Mouse (Mus musculus) stomach, postnatal 0 days (tissue): ENCODE results near the gene Ptk7. TPM values are rescaled to one million over a fixed set of nuclear protein-coding genes. Genes with fewer than 3 reads are reported as not detected.
A peak's percentile ranks its signal among the peaks of the same experiment; 100 is the strongest.

ENCODE experiments used
- ATAC-seq: fragments of 200-750 bp; cut with Nextera tagmentation; 2 replicates; pipeline ENCODE4 v1.8.0; 2017; ENCODE audit not compliant: low FRiP score, low TSS enrichment
- DNase-seq: peaks from one replicate; pipeline ENCODE4 v3.0.0-alpha.2; 2016; ENCODE audit warnings: low spot score
- H3K27ac ChIP-seq: fragments of 300-500 bp; sonication (generic); replicated peaks from 2 replicates; pipeline ENCODE4 v1.5.1; 2014; ENCODE audit warnings: mild to moderate bottlenecking, control low read depth
- H3K27me3 ChIP-seq: fragments of 300-500 bp; sonication (generic); 2 replicates; pipeline ENCODE4 v1.6.1; 2014; ENCODE audit warnings: low read length; ENCODE audit not compliant: control insufficient read depth, insufficient read depth
- H3K36me3 ChIP-seq: fragments of 300-500 bp; sonication (generic); 2 replicates; pipeline ENCODE4 v1.6.1; 2014; ENCODE audit warnings: low read length, mixed read lengths; ENCODE audit not compliant: control insufficient read depth, insufficient read depth
- H3K4me1 ChIP-seq: fragments of 300-500 bp; sonication (generic); replicated peaks from 2 replicates; pipeline ENCODE4 v1.6.1; 2014; ENCODE audit warnings: antibody characterized with exemption; ENCODE audit not compliant: control insufficient read depth, insufficient read depth
- H3K4me2 ChIP-seq: fragments of 300-500 bp; sonication (generic); replicated peaks from 2 replicates; pipeline ENCODE4 v1.6.1; 2014; ENCODE audit warnings: low read depth, mild to moderate bottlenecking, control low read depth, moderate library complexity
- H3K4me3 ChIP-seq: fragments of 300-500 bp; sonication (generic); 2 replicates; pipeline ENCODE4 v1.5.1; 2014; ENCODE audit warnings: low read depth, low read length, control low read depth
- H3K9ac ChIP-seq: fragments of 300-500 bp; sonication (generic); 2 replicates; pipeline ENCODE4 v1.6.1; 2014; ENCODE audit warnings: mild to moderate bottlenecking, low read length, control low read depth, mixed read lengths
- H3K9me3 ChIP-seq: fragments of 300-500 bp; sonication (generic); 2 replicates; pipeline ENCODE4 v1.6.1; 2016; ENCODE audit warnings: low read length; ENCODE audit not compliant: control insufficient read depth
- CTCF ChIP-seq: IDR thresholded peaks from 2 replicates; pipeline ENCODE4 v1.5.1; 2016; ENCODE audit warnings: antibody characterized with exemption, low read depth, mild to moderate bottlenecking, moderate library complexity
- EP300 ChIP-seq: optimal IDR thresholded peaks from 2 replicates; pipeline ENCODE3; 2016; ENCODE audit warnings: antibody characterized with exemption
- WGBS: fragments of 180-500 bp; shearing (Covaris S2); extraction: QIAGEN DNeasy Blood & Tissue Kit; methylation state at CpG from one replicate; pipeline ENCODE4 v1.1.7; 2014; 5-methylcytosine and 5-hydroxymethylcytosine counted together
- polyA plus RNA-seq: library from polyadenylated mRNA; unstranded; fragments of >200 nt; fragmentation: Nextera tagmentation; extraction: Ambion mirVana; gene quantifications from 2 replicates; pipeline ENCODE4 v1.2.1, GENCODE M21; 2015

Gene Ptk7
- polyA plus RNA-seq, 1 experiment from 2014 or later = 29.4 TPM

GRCm38 (mm10) chr17:46551369-46551768, 77.9 kb downstream of the Ptk7 start:
- Histone ChIP-seq H3K27ac (no peak overlapping the region), H3K9me3 (no peaks in the 10 kb centered on the region), H3K36me3 (peaks cover 23% of the 10 kb centered on the region), H3K4me2 (no peak overlapping the region), H3K4me1 (peaks cover 9% of the 10 kb centered on the region; the same call in 1 of the 2 replicates), H3K4me3 (no peak overlapping the region), H3K9ac (no peak overlapping the region), H3K27me3 (no peaks in the 10 kb centered on the region)
- 91% methylated on average over 6 of the region's 6 CpGs for WGBS
- DNase-seq = no peak
- TF ChIP-seq EP300 (no peak), CTCF (no peak)
- ATAC-seq = no peak

DNA sequence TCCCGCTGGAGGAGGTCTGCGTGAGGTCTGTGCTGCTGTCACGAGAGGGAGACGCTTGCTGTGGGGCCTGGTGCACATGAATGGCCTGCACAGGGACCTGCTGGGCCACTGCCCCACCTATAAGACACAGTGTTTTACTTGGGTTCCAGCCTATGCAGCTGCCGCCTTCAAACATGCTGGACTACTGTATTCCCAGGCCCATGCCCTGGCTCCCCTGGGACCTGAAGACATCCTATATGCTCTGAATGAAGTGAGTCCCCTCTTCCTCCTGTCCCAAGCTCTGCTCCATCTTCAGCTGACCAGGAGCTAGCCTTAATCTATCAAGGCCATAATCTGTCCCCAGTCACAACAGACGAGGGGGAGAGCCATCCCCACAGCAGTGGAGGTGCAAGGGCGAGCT, 78.4 kb downstream of the Ptk7 start:
- no peak for DNase-seq
- no peaks in the 10 kb centered on the region for H3K27me3 ChIP-seq
- H3K4me2 ChIP-seq = no peak overlapping the region
- peaks cover 23% of the 10 kb centered on the region for H3K36me3 ChIP-seq
- ATAC-seq = no peak
- no peak overlapping the region for H3K27ac ChIP-seq
- H3K9me3 ChIP-seq = no peaks in the 10 kb centered on the region
- TF ChIP-seq EP300 (no peak), CTCF (no peak)
- H3K4me3 ChIP-seq = no peak overlapping the region
- H3K4me1 ChIP-seq = peaks cover 9% of the 10 kb centered on the region; the same call in 1 of the 2 replicates
- WGBS = 93% methylated on average over 7 of the region's 7 CpGs
- H3K9ac ChIP-seq = no peak overlapping the region

DNA sequence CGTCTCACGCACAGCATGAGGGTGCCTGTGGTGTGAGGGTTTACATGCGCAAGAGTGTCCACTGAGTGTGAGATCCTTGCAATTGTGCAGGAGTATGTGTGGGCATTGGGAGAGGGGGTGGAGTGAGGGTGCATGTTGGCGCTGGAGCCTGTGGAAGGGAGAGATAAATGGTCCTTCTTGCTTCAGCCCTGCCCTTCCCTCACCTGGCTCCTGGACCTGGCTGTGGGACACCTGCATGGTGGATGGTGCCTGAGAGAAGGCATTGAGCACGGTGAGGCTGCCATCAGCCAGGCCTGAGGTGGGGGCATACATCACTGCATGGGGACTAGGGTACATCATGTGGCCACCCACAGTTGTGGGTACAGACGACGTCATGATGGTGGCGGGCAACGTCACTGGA, 79.7 kb downstream of the Ptk7 start:
- H3K4me1 ChIP-seq = peaks cover 9% of the 10 kb centered on the region; the same call in 1 of the 2 replicates
- no peaks in the 10 kb centered on the region for H3K27me3 ChIP-seq
- H3K27ac ChIP-seq = no peak overlapping the region
- no peak overlapping the region for H3K4me2 ChIP-seq
- H3K9me3 ChIP-seq = no peaks in the 10 kb centered on the region
- TF ChIP-seq CTCF (no peak), EP300 (no peak)
- H3K9ac ChIP-seq = no peak overlapping the region
- ATAC-seq (no peak), DNase-seq (no peak)
- H3K4me3 ChIP-seq = no peak overlapping the region
- peaks cover 23% of the 10 kb centered on the region for H3K36me3 ChIP-seq
- 85% methylated on average over 9 of the region's 9 CpGs for WGBS

GRCm38 (mm10) chr17:46549193-46549592, 80.1 kb downstream of the Ptk7 start:
- DNase-seq (peak; percentile 85), ATAC-seq (no peak)

DNA sequence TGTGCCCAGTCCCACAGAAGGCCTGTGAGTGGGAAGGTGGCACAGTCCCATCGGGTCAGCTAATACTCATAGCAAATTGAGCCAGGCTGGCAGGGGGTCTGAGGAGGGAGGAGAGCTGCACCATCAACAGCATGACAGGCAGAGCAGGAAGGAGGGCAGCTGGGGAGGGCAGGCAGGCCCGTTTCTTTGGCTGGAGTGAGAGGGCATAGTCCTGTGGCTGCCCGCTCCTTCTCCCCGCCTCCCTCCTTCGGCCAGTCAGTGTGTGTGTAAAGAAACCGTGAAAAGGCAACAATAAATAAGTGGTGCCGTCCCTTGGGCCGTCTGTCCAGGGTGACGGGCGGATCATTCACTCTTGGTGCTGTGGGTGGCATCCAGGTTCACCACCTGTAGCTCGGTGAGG, 80.6 kb downstream of the Ptk7 start:
- H3K27ac ChIP-seq = no peak overlapping the region
- H3K9me3 ChIP-seq = no peaks in the 10 kb centered on the region
- H3K4me1 ChIP-seq = peaks cover 9% of the 10 kb centered on the region; the same call in 1 of the 2 replicates
- peaks cover 23% of the 10 kb centered on the region for H3K36me3 ChIP-seq
- TF ChIP-seq EP300 = no peak
- TF ChIP-seq CTCF = no peak
- 68% methylated on average over 11 of the region's 11 CpGs for WGBS
- ATAC-seq (no peak), DNase-seq (no peak)
- no peak overlapping the region for H3K9ac ChIP-seq
- H3K4me2 ChIP-seq = no peak overlapping the region
- no peak overlapping the region for H3K4me3 ChIP-seq
- no peaks in the 10 kb centered on the region for H3K27me3 ChIP-seq

More at GRCm38 (mm10) chr17:46549193-46549592, 80.1 kb downstream of the Ptk7 start:
- H3K4me2 ChIP-seq = no peak overlapping the region
- no peak for TF ChIP-seq EP300
- TF ChIP-seq CTCF = peak; percentile 79
- peaks cover 9% of the 10 kb centered on the region; the same call in 1 of the 2 replicates for H3K4me1 ChIP-seq
- H3K36me3 ChIP-seq = peaks cover 23% of the 10 kb centered on the region
- H3K27ac ChIP-seq = no peak overlapping the region
- WGBS = 24% methylated on average over 8 of the region's 8 CpGs
- H3K9ac ChIP-seq = no peak overlapping the region
- no peaks in the 10 kb centered on the region for H3K27me3 ChIP-seq
- H3K4me3 ChIP-seq = no peak overlapping the region
- no peaks in the 10 kb centered on the region for H3K9me3 ChIP-seq

- H3K4me2 ChIP-seq = no peak overlapping the region
- H3K4me1 ChIP-seq = 0 out of 2 replicates have a peak, but pooled peaks cover 4% of the 10 kb centered on the region
- ATAC-seq (no peak), DNase-seq (no peak)
- H3K9ac ChIP-seq = no peak overlapping the region
- peaks cover 23% of the 10 kb centered on the region for H3K36me3 ChIP-seq
- TF ChIP-seq CTCF = no peak
- no peak for TF ChIP-seq EP300
- 41% methylated on average over 3 of the region's 3 CpGs for WGBS
- no peaks in the 10 kb centered on the region for H3K9me3 ChIP-seq
- no peak overlapping the region for H3K4me3 ChIP-seq
- no peaks in the 10 kb centered on the region for H3K27me3 ChIP-seq
- no peak overlapping the region for H3K27ac ChIP-seq
Observed at GRCm38 (mm10) chr17:46547923-46548322, 81.4 kb downstream of the Ptk7 start.
